Mouse (Mus musculus) limb, embryonic 13.5 days (tissue): ENCODE measurements around the gene Dcpp1. TPM values are rescaled to one million over a fixed set of nuclear protein-coding genes. Genes with fewer than 3 reads are reported as not detected.
A peak's percentile ranks its signal among the peaks of the same experiment; 100 is the strongest.
"Not testable (repeated sequence)": the region's sequence is repeated elsewhere in the genome, so short reads cannot be mapped to it uniquely, and the experiment has no call there.

Experiments used
- ATAC-seq: fragments of 200-750 bp; cut with Nextera tagmentation; 2 replicates; pipeline ENCODE4 v1.8.0; 2017; ENCODE audit warnings: low read depth, moderate number of reproducible peaks, moderate TSS enrichment; ENCODE audit not compliant: low FRiP score
- H3K27ac ChIP-seq: fragments of 300-500 bp; sonication (generic); 2 replicates; pipeline ENCODE4 v1.5.1; 2015; ENCODE audit warnings: inconsistent platforms, mild to moderate bottlenecking, moderate library complexity
- H3K27me3 ChIP-seq: fragments of 300-500 bp; sonication (generic); 2 replicates; pipeline ENCODE4 v1.6.1; 2015; ENCODE audit warnings: mild to moderate bottlenecking, inconsistent platforms
- H3K36me3 ChIP-seq: fragments of 300-500 bp; sonication (generic); 2 replicates; pipeline ENCODE4 v1.6.1; 2015; ENCODE audit warnings: inconsistent platforms, mild to moderate bottlenecking, moderate library complexity
- H3K4me1 ChIP-seq: fragments of 300-500 bp; sonication (generic); 2 replicates; pipeline ENCODE4 v1.6.1; 2015; ENCODE audit warnings: inconsistent platforms
- H3K4me2 ChIP-seq: fragments of 300-500 bp; sonication (generic); replicated peaks from 2 replicates; pipeline ENCODE4 v1.6.1; 2015; ENCODE audit warnings: inconsistent platforms, mild to moderate bottlenecking, moderate library complexity
- H3K4me3 ChIP-seq: fragments of 300-500 bp; sonication (generic); 2 replicates; pipeline ENCODE4 v1.5.1; 2015; ENCODE audit warnings: moderate library complexity, mild to moderate bottlenecking, inconsistent platforms
- H3K9ac ChIP-seq: fragments of 300-500 bp; sonication (generic); 2 replicates; pipeline ENCODE4 v1.6.1; 2015; ENCODE audit warnings: mild to moderate bottlenecking, inconsistent platforms
- H3K9me3 ChIP-seq: fragments of 300-500 bp; sonication (generic); 2 replicates; pipeline ENCODE4 v1.6.1; 2016; ENCODE audit warnings: inconsistent platforms
- WGBS: fragments of 180-500 bp; shearing (Covaris S2); methylation state at CpG from one replicate; pipeline ENCODE4 v1.1.7; 2015; 5-methylcytosine and 5-hydroxymethylcytosine counted together
- polyA plus RNA-seq: library from polyadenylated mRNA; unstranded; fragments of >200 nt; fragmentation: Nextera tagmentation; extraction: Ambion mirVana; gene quantifications from 2 replicates; pipeline ENCODE4 v1.2.1, GENCODE M21; 2015

Gene Dcpp1
- polyA plus RNA-seq, 1 experiment from 2014 or later: not detected

DNA sequence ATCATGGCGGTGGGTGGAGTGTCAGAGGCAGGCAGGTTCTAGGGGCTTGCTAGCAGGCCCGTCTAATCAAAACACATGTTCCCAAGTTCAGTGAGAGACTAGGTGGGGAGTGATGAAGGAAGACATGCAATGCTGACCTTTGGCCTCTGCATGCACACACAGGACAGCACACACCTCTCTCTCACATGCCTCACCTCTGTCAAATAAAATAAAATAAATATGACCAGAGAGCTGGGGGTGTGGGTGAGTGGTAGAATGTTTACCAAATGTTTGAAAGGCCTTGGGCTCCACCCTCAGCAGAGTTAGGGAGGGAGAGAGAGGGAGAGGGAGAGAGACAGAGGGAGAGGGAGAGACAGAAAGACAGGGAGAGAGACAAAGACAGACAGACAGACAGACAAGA is 22.8 kb upstream of the Dcpp1 start:
- 79% methylated on average over 2 of the region's 2 CpGs for WGBS
- no peaks in the 10 kb centered on the region for H3K4me1 ChIP-seq
- H3K27me3 ChIP-seq: no peaks in the 10 kb centered on the region
- H3K4me3 ChIP-seq: no peak overlapping the region
- no peak overlapping the region for H3K9ac ChIP-seq
- no peak overlapping the region for H3K27ac ChIP-seq
- H3K9me3 ChIP-seq: no peaks in the 10 kb centered on the region
- H3K4me2 ChIP-seq: no peak overlapping the region
- H3K36me3 ChIP-seq: no peaks in the 10 kb centered on the region
- no peak for ATAC-seq

DNA sequence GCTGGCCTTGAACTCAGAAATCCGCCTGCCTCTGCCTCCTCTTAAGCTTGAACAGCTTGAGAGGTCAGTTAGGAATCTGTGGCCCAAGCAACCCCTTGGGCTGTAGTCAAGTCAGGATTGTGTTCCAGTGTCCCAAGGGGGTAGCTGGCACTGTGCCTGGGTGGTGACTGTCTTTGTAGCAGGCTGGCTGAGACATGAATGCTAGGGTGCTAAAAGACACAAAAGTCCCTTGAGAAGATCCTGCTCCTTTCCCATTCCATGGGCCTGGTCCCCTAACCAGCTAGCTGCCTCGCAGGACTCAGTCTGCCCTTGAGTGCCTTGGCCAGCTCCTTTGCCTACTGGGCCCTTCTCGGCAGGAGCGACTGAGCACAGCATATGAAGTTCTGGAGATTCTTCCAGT is 17.8 kb upstream of the Dcpp1 start:
- Histone ChIP-seq H3K9ac (no peak overlapping the region), H3K9me3 (peaks cover 5% of the 10 kb centered on the region; the same call in 1 of the 2 replicates), H3K4me1 (no peaks in the 10 kb centered on the region), H3K4me2 (no peak overlapping the region), H3K27me3 (no peaks in the 10 kb centered on the region), H3K36me3 (no peaks in the 10 kb centered on the region), H3K27ac (no peak overlapping the region), H3K4me3 (no peak overlapping the region)
- 83% methylated on average over 4 of the region's 4 CpGs for WGBS
- no peak for ATAC-seq

DNA sequence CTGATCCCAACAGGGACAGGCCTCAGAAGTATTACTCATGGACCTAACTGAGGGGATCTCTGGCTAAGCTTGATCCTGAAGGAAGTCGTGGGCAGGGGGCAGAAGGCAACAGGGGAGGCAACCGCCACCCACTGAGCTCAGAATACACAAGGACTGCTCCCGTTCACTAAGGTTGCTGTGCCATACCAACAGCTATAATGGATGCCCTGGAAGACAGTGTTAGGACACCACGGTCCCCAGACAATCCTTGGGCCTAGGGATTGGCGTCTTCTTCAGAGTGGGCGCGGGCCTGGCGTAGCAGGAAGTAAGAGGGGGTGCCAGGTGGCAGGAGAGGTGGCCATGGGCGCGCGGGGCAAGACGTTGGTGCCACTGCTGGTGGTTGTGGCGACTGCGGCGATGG is 12.9 kb upstream of the Dcpp1 start, which contains the start of gene Prss21:
TSS of gene Prss21 (plus strand) at position 301 of the 400 bp plus-strand sequence.
- Histone ChIP-seq H3K4me2 (no peak within 1 kb of the TSS), H3K4me1 (no peaks in the 10 kb centered on the region), H3K36me3 (no peaks in the 10 kb centered on the region), H3K27ac (no peak within 1 kb of the TSS), H3K9ac (no peak within 1 kb of the TSS), H3K27me3 (no peaks in the 10 kb centered on the region), H3K4me3 (no peak within 1 kb of the TSS), H3K9me3 (peaks cover 5% of the 10 kb centered on the region; the same call in 1 of the 2 replicates)
- 85% methylated on average over 15 of the region's 15 CpGs for WGBS
- no peak for ATAC-seq

DNA sequence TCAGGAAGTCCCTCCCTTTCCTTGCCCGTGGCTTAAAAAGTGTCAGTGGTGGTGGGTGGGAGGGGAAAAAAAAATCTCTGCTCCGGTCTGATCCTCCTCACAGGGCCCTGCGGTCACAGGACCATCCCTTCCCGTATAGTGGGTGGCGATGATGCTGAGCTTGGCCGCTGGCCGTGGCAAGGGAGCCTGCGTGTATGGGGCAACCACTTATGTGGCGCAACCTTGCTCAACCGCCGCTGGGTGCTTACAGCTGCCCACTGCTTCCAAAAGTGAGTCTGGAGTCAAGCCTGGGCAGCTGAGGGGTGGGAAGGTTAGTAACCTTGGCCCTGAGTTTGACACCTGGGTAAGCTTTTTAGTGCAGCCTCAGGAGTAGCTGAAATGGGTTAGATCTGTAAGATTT is 12.2 kb upstream of the Dcpp1 start:
- no peak for ATAC-seq
- Histone ChIP-seq H3K27me3 (no peaks in the 10 kb centered on the region), H3K36me3 (no peaks in the 10 kb centered on the region), H3K4me3 (no peak overlapping the region), H3K4me1 (no peaks in the 10 kb centered on the region), H3K27ac (no peak overlapping the region), H3K9me3 (peaks cover 5% of the 10 kb centered on the region; the same call in 1 of the 2 replicates), H3K9ac (no peak overlapping the region), H3K4me2 (no peak overlapping the region)
- WGBS: 85% methylated on average over 11 of the region's 11 CpGs

DNA sequence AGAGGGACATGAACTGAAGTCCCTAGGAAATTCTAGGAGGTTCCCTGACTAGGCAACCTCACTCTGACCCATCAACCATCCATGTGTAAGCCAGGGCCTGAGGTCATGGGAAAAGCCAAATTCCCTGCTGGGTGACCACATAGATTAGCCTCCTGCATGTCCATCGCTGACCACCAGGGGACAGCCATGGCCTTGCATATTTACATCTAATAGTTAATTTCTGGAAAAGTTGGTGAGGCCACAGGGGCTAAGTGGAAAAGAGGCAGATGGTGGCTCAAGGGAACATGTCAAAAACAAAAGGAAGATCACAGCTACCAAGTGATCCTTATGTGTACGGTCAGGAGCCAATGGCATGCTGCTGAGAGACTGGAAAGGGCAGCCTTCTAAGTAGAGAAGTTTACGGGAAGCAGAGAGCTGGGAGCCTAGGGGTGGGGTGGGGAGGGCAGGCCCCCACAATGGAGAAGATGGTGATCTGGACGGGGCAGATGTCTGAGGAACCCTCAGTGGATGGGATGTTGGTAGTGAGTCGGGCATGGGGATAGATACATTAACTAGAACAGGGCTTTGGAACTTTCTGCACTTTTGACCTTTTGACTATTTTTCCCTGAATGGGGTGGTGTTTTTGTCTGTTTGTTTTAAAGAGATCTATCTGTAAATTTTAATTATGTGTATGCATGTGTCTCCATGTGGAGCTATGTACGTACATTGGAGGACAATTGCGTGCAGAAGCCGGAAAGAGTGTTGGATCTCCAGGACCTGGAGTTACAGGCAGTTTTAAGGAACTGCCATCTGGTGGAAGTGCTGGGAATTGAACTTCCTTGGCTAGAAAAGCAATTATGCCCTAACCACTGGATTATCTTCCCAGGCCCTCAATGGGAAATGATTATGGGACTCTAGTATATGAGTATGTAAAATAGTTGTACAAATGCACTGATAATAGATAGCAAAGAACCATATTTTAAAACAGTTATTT is 6.5 kb upstream of the Dcpp1 start:
- H3K9me3 ChIP-seq: no peaks in the 10 kb centered on the region
- no peaks in the 10 kb centered on the region for H3K27me3 ChIP-seq
- H3K4me2 ChIP-seq: no peak overlapping the region
- H3K9ac ChIP-seq: no peak overlapping the region
- ATAC-seq: no peak
- H3K4me1 ChIP-seq: no peaks in the 10 kb centered on the region
- H3K4me3 ChIP-seq: no peak overlapping the region
- no peak overlapping the region for H3K27ac ChIP-seq
- no peaks in the 10 kb centered on the region for H3K36me3 ChIP-seq
- WGBS: 50% methylated on average over 8 of the region's 8 CpGs

DNA sequence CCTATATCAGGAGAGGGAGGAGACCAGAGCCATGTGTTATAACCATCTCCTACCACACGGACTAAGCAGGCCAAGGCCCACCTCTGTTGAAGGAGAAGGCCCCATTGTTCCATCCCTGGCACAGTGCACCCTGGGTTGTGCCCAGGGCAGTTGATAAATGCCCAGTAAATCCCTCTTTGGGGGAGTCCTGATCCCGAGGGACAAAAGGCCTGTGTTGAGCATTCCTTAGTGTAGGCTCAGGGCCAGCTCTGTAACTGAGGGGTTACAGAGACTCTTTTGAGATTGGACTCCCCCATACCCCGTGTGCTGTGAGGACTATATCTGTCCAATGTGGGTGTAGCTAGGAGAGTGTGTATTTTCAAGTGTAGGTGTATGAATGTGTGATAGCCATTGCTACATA is 3.9 kb upstream of the Dcpp1 start:
- no peak for ATAC-seq
- WGBS: 54% methylated on average over 3 of the region's 3 CpGs

DNA sequence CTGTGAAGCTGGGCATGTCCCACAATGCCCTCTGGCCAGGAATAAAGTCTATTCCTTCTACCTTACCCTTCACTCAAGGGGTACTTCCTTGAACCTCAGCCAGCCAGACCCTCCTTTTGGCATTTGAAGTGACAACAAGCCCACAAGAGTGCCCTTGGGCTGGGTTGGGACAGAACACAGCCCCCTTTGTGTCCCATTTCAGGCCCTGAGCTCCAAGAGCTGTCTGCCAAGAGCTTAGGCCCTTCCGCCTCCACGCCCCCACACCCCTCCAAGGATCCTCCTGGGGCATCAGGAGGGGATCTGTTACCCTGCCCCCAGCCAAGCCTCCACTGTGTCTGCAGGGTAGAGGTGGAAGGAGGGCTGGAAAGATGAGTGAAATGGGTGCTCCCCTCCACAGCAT is 3.5 kb upstream of the Dcpp1 start:
- ATAC-seq: no peak
- Histone ChIP-seq H3K9me3 (no peaks in the 10 kb centered on the region), H3K36me3 (no peaks in the 10 kb centered on the region), H3K27ac (no peak overlapping the region), H3K4me3 (no peak overlapping the region), H3K9ac (no peak overlapping the region), H3K4me1 (no peaks in the 10 kb centered on the region), H3K4me2 (no peak overlapping the region), H3K27me3 (no peaks in the 10 kb centered on the region)
- WGBS: 82% methylated on average over 2 of the region's 2 CpGs

More for the DNA sequence above, 3.9 kb upstream of the Dcpp1 start:
- Histone ChIP-seq H3K4me2 (no peak overlapping the region), H3K36me3 (no peaks in the 10 kb centered on the region), H3K4me3 (no peak overlapping the region), H3K4me1 (no peaks in the 10 kb centered on the region), H3K27me3 (no peaks in the 10 kb centered on the region), H3K27ac (no peak overlapping the region), H3K9ac (no peak overlapping the region), H3K9me3 (no peaks in the 10 kb centered on the region)

DNA sequence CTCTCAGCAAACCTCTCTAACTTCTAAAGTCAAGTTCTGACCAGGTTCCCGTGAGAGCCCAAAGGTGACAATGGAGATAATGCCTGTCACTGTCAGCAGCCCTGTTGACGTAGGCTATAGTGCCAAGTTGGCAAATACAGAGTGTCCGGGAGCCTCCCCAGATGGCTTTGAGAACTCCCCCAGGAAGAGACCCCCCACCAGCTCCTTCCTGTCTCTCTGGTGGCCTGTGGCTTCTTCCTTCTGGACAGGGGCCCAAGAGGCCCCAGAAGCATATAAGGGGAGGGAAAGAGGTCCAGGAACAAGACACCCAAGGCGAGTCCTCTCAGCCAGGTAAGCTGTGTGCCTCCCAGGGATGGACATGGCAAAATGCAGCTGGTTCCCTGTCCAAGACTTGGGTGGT is 36.5 kb downstream of the Dcpp1 start, which contains the start of gene Dcpp3:
TSS of gene Dcpp3 (plus strand) at position 301 of the 400 bp plus-strand sequence.
- not testable (repeated sequence) for H3K4me3 ChIP-seq, H3K9ac ChIP-seq, ATAC-seq, H3K27me3 ChIP-seq, H3K36me3 ChIP-seq, H3K27ac ChIP-seq, H3K9me3 ChIP-seq, H3K4me2 ChIP-seq, H3K4me1 ChIP-seq
- 81% methylated on average over 4 of the region's 4 CpGs for WGBS

DNA sequence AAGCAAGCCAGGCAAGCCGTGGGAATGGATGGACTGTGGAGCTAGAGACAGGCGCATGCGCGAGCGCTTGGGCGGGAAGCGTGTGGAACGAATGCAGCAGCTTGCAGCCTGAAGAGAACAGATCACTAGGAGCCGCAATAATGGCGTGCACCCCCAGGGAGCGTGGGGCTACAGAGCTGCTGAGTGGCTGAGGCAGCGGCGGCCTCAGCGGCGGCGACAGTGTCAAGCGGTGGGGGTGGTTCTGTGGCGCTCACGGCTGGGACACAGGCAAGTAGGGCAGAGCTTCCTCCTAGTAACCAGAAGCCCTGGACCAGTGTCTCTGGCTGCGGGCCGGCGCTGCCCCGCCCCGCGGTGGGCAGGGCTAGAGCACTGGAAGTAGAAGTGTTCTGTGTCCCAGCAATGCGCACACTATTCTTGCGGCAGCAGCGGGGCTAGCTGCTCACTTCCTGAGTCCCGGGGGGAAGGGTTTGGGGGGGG is 43.9 kb downstream of the Dcpp1 start:
- H3K4me3 ChIP-seq: peak overlapping the region; percentile 57
- H3K9me3 ChIP-seq: no peaks in the 10 kb centered on the region
- H3K4me2 ChIP-seq: peak overlapping the region; percentile 76
- H3K27me3 ChIP-seq: no peaks in the 10 kb centered on the region
- WGBS: 0% methylated on average over 29 of the region's 29 CpGs
- ATAC-seq: peak; percentile 98
- H3K27ac ChIP-seq: peak overlapping the region; percentile 94
- no peaks in the 10 kb centered on the region for H3K36me3 ChIP-seq
- H3K4me1 ChIP-seq: peaks cover 9% of the 10 kb centered on the region
- peak overlapping the region; percentile 74 for H3K9ac ChIP-seq

DNA sequence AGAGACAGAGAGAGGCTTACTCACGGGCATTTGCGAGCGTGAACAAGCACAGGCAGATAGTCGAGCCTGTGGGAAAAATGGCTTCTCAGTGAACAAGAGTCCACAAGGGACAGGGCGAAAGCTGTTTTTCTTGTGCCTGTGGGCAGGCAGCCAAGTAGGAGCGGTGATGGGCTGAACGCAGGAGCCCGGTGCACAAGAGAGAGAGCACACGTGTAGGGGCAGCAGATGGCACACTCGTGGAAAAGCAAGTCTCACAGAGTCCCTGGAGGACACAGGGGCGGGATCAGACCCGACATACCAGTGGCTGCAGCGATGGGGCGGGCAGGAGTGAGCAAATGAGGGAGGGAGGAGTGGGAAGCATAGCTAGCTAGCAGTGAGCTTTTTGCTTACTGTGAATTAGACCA is 44.4 kb downstream of the Dcpp1 start:
- Histone ChIP-seq H3K9ac (peak overlapping the region; percentile 74), H3K27me3 (no peaks in the 10 kb centered on the region), H3K4me3 (peak overlapping the region; percentile 57), H3K9me3 (no peaks in the 10 kb centered on the region), H3K36me3 (no peaks in the 10 kb centered on the region), H3K4me1 (peaks cover 9% of the 10 kb centered on the region), H3K4me2 (peak overlapping the region; percentile 76), H3K27ac (peak overlapping the region; percentile 94)
- WGBS: under 1% methylated on average over 14 of the region's 14 CpGs
- peak; percentile 78 for ATAC-seq

DNA sequence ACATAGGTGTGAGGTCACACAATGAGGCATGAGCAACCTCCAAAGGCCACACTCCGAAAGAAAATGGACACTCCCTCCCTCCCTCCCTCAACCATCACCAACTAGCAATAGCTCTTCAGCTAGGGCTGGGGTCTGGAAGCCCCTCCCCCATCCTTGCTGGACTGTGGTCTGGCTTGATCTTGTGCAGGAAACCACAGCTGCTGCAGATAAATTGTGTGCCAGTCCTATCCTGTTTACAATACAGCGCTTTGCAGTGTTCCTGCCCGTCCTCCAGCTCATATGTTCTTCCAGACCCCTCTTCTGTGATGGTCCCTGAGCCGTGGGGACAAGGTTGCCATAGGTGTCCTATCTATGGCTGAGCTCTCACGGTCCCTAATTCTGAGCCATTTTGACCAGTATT is 50.5 kb downstream of the Dcpp1 start:
- Histone ChIP-seq H3K4me3 (no peak overlapping the region), H3K4me2 (no peak overlapping the region), H3K4me1 (no peaks in the 10 kb centered on the region), H3K9ac (no peak overlapping the region), H3K9me3 (no peaks in the 10 kb centered on the region), H3K36me3 (no peaks in the 10 kb centered on the region), H3K27me3 (no peaks in the 10 kb centered on the region), H3K27ac (no peak overlapping the region)
- ATAC-seq: no peak
- 74% methylated on average over 5 of the region's 5 CpGs for WGBS
